Mouse (Mus musculus) lung, postnatal 0 days (tissue): Measurements from ENCODE around the gene Taok3.

Experiments
- CTCF ChIP-seq: IDR thresholded peaks from 2 replicates; pipeline ENCODE4 v1.5.1; 2016; ENCODE audit warnings: antibody characterized with exemption, mild to moderate bottlenecking
- EP300 ChIP-seq: IDR thresholded peaks from 2 replicates; pipeline ENCODE4 v1.6.1; 2016; ENCODE audit warnings: antibody characterized with exemption, mild to moderate bottlenecking, control low read depth

DNA sequence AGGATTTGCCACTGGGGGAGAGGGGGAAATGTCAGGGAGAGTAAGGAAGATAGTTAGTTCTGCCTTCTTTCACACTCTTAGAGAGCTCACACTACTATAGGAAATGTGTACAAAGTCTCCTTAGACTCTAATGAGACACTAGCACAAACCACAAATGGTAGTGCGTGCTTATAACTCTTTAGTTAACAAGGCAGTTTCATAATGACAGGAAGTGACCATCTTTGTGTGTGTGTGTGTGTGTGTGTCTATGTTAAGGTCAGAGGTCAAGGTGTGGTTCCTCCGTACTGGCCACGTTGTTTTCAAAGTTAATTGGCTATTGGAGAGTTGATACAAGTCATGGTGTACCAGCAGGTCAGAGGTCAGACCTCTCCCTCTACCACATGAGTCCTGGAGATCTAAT is 30.8 kb upstream of the Taok3 start:
- no peak for TF ChIP-seq CTCF
- TF ChIP-seq EP300 = no peak
